Mouse (Mus musculus): ENCODE measurements around the gene Cep85l. TPM values are rescaled to one million over a fixed set of nuclear protein-coding genes. Genes with fewer than 3 reads are reported as not detected.
A peak's percentile ranks its signal among the peaks of the same experiment; 100 is the strongest.

The Cep85l gene
- total RNA-seq, 2 experiments from 2014 or later, result 16.0 to 17.0 TPM

- intact Hi-C loops (cut with DNase I), result no loop called here
- DNase-seq (ENCODE audit: low spot score in 2 of 2), result no peak
These were observed 18.8 kb upstream of the Cep85l start for GRCm38 (mm10) chr10:53398540-53398902.

DNA sequence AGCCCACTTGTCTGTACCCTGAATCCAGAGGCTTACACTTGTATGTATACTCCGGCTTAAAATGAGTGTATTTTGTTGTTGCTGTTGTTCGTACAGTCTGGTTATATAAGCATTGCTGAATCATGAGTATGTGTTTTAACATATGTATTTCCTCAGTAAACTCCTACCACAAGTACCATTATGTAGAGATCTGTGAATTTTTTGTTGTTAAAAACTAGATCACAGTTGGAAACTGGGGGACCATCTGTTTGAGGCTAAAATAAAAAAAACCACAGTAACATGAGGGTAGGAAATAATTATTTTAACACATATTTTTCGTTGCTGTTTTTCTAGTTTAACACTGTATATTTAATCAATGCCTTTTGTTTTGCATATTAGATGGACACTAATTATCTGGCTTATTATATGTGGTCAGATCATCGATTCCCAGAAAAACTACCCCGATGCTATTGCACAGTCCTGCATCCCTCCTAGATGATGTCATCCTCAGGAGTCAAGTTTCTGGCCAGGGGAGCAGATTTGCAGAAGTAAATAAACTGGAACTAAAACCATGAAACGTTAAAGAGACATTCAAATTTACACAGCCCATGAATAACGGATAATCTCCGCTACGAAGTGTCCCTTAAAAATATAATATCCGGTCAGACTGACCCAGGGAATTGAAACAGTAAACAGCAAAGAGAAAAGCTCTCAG, 18.2 kb upstream of the Cep85l start:
- no peak for DNase-seq (ENCODE audit: low spot score in 2 of 2)
- intact Hi-C loops (cut with DNase I), result no loop called here

- no peak for DNase-seq (ENCODE audit: low spot score in 2 of 2)
- intact Hi-C loops (cut with DNase I), result no loop called here
These were observed 15.3 kb upstream of the Cep85l start for GRCm38 (mm10) chr10:53394923-53395629.

DNA sequence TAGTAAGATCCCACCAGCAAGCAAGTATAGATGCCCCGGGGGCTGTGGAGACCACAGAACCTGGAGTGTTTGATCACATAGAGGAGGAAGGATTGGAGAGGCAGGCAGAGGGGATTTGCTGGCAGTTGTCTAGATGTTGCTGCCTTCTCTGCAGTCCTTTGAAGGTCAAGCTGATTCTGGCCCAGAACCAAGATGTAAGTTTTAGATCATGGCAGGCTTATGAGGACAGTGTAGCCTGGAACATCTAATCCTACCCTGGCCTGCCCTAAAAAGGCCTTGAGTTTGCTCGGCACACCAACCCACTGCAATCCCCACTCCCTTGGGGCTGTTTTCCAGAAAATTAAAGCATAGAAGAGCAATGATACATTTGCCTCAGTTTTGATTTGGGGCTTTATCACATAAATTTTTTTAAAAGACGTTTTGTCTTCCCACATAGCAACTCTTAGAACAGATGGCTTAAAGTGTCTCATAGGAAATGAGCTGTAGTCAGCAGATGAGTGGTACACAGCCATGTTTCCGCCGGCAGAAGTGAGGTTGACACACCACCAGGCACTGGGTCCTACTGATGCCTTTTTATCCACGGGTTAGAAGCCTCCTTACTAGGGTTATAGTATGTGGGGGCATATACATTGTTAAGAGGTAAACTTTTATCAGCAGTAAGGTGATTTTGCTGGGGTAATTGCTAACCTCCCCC, 8.6 kb upstream of the Cep85l start:
- intact Hi-C loops (cut with DNase I), result no loop called here
- no peak for DNase-seq (ENCODE audit: low spot score in 2 of 2)

DNA sequence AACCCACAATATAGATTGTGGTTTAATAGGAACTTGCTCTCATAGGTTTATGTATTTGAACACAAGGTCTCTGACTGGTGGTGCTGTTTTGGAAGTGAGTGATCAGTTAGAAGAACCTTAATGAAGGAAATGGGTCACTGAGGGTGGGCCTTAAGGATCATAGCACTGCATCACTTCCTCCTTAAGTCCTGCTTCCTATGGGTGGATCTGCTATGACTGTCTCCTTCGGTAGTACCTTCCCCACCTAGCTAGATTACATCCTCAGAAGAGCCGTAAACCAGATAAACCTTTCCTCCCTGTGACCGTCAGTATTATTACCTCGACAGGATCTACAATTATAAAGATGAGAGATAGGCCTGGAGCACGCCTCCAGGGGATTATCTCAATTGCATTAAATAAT, 5.7 kb upstream of the Cep85l start:
- intact Hi-C loops (cut with DNase I), result no loop called here
- no peak for DNase-seq (ENCODE audit: low spot score in 2 of 2)

- intact Hi-C loops (cut with DNase I), result no loop called here
- no peak for DNase-seq (ENCODE audit: low spot score in 2 of 2)
These were observed 5.1 kb upstream of the Cep85l start for GRCm38 (mm10) chr10:53384896-53385295.

DNA sequence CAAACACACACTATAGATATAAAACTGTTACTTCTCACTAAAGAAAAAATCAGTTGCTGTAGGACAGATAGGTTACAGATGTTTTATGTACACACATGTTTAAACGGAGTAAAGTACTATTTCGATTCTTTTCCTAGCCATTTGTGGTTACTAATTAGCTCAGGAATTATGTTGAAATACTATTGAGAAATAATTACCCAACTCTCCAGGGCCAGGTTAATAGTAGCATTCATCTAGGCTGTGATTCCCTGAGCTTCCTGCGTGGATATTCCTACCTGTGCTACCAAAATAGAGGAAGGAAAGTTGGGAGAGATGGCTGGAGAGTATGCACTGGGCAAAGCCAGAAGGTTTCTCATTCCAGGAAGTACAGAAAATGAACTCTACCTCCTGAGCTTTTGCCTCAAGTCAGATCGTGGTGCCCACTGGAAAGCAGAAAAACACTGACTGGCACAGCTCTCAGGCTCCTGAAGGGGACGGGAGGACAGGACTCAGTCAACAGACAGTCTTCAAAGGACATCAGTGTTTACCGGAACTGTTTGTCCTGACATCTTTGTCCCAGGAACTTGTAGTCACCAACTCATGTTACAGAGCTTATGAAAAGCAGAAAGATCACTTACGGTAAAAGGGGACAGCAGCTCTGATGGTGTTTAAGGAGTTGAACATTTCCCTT, 3.1 kb upstream of the Cep85l start:
- DNase-seq (ENCODE audit: low spot score in 2 of 2), result no peak
- intact Hi-C loops (cut with DNase I), result no loop called here

DNA sequence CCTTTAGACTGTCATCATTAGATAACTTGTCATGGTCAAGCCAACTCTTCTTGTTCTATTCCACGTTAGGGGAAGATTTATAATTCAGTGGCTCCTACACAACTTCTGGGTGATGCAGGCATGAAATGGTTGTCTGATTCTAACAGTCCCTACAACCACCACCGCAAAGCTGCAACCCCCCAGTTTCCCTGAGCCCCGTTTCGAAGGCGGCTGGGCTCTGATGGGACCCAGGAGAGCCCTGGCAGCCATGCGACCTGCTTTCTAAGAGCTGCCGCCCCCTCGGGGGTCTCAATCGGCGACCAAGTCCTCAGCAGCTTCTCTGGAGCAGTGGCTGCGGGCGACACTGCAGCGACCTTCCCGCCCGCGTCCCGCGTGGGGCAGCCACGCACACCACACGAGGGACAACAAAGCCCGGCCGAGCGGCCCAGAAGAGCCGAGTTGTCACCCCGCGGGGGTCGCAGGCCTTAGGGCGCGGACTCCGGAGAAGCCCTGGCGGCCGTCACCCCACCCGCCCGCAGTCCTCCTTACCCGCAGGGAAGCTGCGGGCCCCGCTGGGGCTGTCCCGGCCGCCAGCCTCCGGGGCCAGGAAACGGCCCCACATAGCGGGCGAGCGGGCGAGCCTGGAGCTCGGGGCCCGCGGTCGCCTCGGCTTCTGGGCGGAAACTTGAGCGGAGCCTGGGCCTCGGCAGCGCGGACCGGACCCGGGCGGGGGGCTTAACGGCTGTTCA, 602 bp downstream of the Cep85l start:
- intact Hi-C loops (cut with DNase I), result no loop called here
- DNase-seq (ENCODE audit: low spot score in 2 of 2), result peak; percentile 23 to 30

GRCm38 (mm10) chr10:53378296-53378695, 1.5 kb downstream of the Cep85l start:
- intact Hi-C loops (cut with DNase I), result no loop called here
- no peak for DNase-seq (ENCODE audit: low spot score in 2 of 2)

- intact Hi-C loops (cut with DNase I), result no loop called here
- DNase-seq (ENCODE audit: low spot score in 2 of 2), result no peak
These were observed 2.7 kb downstream of the Cep85l start for GRCm38 (mm10) chr10:53377096-53377495.

DNA sequence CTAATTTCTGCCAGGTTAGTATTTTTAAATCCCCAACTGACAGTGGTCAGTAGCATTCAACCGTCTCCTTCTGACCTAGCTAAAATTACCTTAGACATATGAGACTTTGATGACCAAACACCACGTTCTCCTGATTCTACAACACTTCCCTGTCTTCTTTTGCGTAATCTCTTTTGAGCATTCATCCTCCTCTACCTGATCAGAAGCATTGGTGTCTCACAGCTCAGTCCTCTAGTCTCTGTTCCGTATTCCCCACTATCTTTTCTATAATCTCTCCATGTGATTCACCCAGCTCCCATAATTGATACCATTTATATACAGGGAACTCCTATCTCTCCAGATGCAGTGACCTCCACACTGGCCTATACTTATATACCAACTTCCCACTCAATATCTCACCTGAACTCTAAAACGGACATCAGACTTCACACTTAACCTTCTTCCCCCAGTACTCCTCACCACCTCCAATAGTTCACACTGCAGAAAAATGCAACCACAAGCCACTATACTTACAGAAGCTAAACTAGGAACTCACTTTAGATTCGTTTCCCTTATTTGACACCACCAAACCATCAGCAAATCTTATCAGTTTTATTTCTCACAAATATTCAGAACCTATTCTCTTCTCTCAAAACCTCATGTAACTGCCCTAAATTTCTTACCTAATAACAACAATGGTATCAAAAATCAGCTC, 5.7 kb downstream of the Cep85l start:
- intact Hi-C loops (cut with DNase I), result no loop called here

DNA sequence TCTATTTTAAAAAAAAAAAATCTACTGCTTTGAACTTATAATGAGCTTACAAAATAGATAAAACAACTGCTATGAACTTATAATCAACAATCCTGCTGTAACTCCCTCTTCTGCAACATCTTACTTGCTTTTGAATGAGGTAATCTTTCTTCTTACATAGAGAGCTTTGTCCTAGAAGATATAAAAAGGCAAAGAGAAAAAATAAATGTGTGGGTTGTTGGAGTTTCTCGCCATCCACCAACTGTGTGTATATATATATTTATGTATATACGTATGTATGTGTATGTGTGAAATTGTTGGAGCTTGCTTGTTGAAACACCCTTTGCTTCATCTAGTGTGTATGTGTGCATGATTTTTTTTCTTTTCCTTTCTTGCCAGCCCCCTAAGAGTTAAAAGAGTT, 12.5 kb downstream of the Cep85l start:
- peak in 1 of 2 experiments; percentile 60 for DNase-seq (ENCODE audit: low spot score in 2 of 2)
- intact Hi-C loops (cut with DNase I), result no loop called here

More for the DNA sequence above, 5.7 kb downstream of the Cep85l start:
- no peak for DNase-seq (ENCODE audit: low spot score in 2 of 2)

- intact Hi-C loops (cut with DNase I), result no loop called here
- no peak for DNase-seq (ENCODE audit: low spot score in 2 of 2)
These were observed 15.4 kb downstream of the Cep85l start for GRCm38 (mm10) chr10:53364311-53364710.

DNA sequence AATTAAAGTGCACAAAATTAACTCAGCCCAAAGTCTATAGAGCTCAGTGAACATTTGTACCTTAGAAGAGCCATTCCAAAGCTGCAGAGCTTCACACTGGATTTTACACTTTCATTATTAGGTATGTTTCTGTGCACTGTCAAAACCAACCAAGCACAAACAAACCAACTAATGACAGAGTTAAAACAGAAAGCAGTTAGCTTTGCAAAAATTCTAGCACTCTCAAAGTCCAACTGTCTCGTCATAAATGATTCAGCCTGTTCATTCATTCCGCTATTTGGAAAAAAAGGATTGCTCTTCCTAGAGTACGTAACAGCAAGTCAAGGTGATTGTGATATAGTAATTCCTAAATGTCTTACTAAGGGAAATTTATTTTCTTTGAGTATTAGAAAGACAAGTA, 20.7 kb downstream of the Cep85l start:
- no peak for DNase-seq (ENCODE audit: low spot score in 2 of 2)
- intact Hi-C loops (cut with DNase I), result loop anchor here (5.0 kb wide), 1 partner anchor 53 kb away; no protein-coding TSS in a partner anchor

DNA sequence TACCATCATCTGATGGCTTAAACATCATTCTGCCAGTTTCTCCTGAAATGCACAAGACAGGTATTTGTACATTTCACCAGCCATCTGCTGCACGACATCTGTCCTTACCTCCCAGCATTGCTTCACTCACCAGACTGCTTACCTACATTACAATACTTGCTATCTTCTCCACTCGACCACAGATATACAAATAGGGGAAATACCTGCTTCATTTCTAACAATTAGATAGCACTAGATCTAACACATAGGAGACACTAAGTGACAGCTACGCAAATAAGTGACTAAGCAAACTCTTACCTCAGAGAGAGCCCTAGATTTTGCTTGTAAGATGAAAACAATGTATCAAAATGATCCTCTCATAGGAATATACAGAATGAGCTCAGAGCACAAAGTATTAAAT, 26.1 kb downstream of the Cep85l start:
- intact Hi-C loops (cut with DNase I), result no loop called here
- DNase-seq (ENCODE audit: low spot score in 2 of 2), result no peak

DNA sequence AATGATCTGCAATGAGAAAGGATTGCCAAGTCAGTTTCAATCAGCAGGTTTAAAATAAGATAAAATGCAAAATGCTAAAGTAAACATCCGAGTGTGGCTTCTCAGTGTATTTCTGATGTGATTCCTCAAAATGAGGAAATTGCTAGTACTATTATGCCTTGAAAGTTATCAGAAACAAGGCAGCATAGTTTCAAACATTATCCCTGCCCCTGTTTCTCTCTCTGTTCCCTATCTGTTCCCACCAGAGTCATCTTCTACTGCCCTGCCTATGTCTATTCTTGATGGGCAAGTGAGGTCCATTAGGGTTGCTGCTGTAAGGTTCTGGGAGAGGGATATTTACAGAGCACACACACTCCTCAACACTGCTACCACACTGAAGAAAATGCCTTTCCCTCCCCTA, 30.5 kb downstream of the Cep85l start:
- intact Hi-C loops (cut with DNase I), result loop anchor here (10.0 kb wide), 3 partner anchors 246 to 934 kb away; partner anchors contain the start of genes Asf1a and Nus1
- DNase-seq (ENCODE audit: low spot score in 2 of 2), result no peak

GRCm38 (mm10) chr10:53347787-53348755, 31.7 kb downstream of the Cep85l start:
- intact Hi-C loops (cut with DNase I), result loop anchor here (1.0 to 10.0 kb wide), 5 partner anchors 161 to 933 kb away; partner anchors contain the start of genes Asf1a and Nus1

More at GRCm38 (mm10) chr10:53347787-53348755, 31.7 kb downstream of the Cep85l start:
- peak; percentile 85 to 86 for DNase-seq (ENCODE audit: low spot score in 2 of 2)

Measured in left cerebral cortex, postnatal 14 days (tissue).